Mouse (Mus musculus): Measurements from ENCODE around the gene Gm8297. TPM values are rescaled to one million over a fixed set of nuclear protein-coding genes. Genes with fewer than 3 reads are reported as not detected.
"Not testable (repeated sequence)": the region's sequence is repeated elsewhere in the genome, so short reads cannot be mapped to it uniquely, and the experiment has no call there.

Gm8297 gene
- not detected in 2 replicates for polyA plus RNA-seq (2015; fragmentation: Nextera tagmentation; extraction: Ambion mirVana)

- H3K27ac ChIP-seq; H3K4me1 ChIP-seq (replicated peaks); H3K9ac ChIP-seq; ATAC-seq; H3K36me3 ChIP-seq; H3K4me3 ChIP-seq (replicated peaks); H3K4me2 ChIP-seq (replicated peaks); H3K9me3 ChIP-seq; H3K27me3 ChIP-seq (replicated peaks): not testable (repeated sequence)
Measured at GRCm38 (mm10) chr14:4983635-4984034, at the start of gene Gm8297. Gm8297 (plus strand) TSS chr14:4983935.

GRCm38 (mm10) chr14:5015591-5015990 is 31.9 kb downstream of the Gm8297 start, which contains the start of gene Gm3298:
Gm3298 (plus strand) TSS chr14:5015891.
- 63% methylated on average over 1 of the region's 2 CpGs for WGBS
- H3K9ac ChIP-seq; H3K9me3 ChIP-seq; H3K4me2 ChIP-seq (replicated peaks); H3K4me3 ChIP-seq (replicated peaks); ATAC-seq; H3K27ac ChIP-seq; H3K4me1 ChIP-seq (replicated peaks); H3K36me3 ChIP-seq; H3K27me3 ChIP-seq (replicated peaks): not testable (repeated sequence)

Other genes starting within 250 kb of the Gm8297 start
- not detected in 2 replicates for gene Gm9602, start 207.6 kb upstream of the Gm8297 start, polyA plus RNA-seq (2015; fragmentation: Nextera tagmentation; extraction: Ambion mirVana)
- gene Gm3269, start 145.8 kb upstream of the Gm8297 start, polyA plus RNA-seq (2015; fragmentation: Nextera tagmentation; extraction: Ambion mirVana) = not detected in 2 replicates
- gene Gm3264, start 128.4 kb upstream of the Gm8297 start, polyA plus RNA-seq (2015; fragmentation: Nextera tagmentation; extraction: Ambion mirVana) = 0.25 TPM in 1 of 2 replicates, not detected in the other
- gene Gm3278, start 91.5 kb upstream of the Gm8297 start, polyA plus RNA-seq (2015; fragmentation: Nextera tagmentation; extraction: Ambion mirVana) = not detected in 2 replicates
- gene Gm3298, start 32.0 kb downstream of the Gm8297 start, polyA plus RNA-seq (2015; fragmentation: Nextera tagmentation; extraction: Ambion mirVana) = not detected in 2 replicates
- not detected in 2 replicates for gene 4930555G01Rik, start 66.7 kb downstream of the Gm8297 start, polyA plus RNA-seq (2015; fragmentation: Nextera tagmentation; extraction: Ambion mirVana)
- gene Gm8281, start 87.1 kb downstream of the Gm8297 start, polyA plus RNA-seq (2015; fragmentation: Nextera tagmentation; extraction: Ambion mirVana) = 0.37 and 0.53 TPM in 2 replicates
- gene Gm8279, start 147.6 kb downstream of the Gm8297 start, polyA plus RNA-seq (2015; fragmentation: Nextera tagmentation; extraction: Ambion mirVana) = not detected in 2 replicates
- not detected in 2 replicates for gene Gm3317, start 180.6 kb downstream of the Gm8297 start, polyA plus RNA-seq (2015; fragmentation: Nextera tagmentation; extraction: Ambion mirVana)
- not detected in 2 replicates for gene Gm8271, start 201.9 kb downstream of the Gm8297 start, polyA plus RNA-seq (2015; fragmentation: Nextera tagmentation; extraction: Ambion mirVana)